Mouse (Mus musculus) thymus, adult 2 months (tissue): ENCODE measurements around the gene Khsrp. TPM values are rescaled to one million over a fixed set of nuclear protein-coding genes. Genes with fewer than 3 reads are reported as not detected.
A peak's percentile ranks its signal among the peaks of the same experiment; 100 is the strongest.

Experiments
- DNase-seq: peaks from one replicate; pipeline ENCODE4 v3.0.0; 2021
- H3K27ac ChIP-seq: fragments of 200-500 bp; 2 replicates; pipeline ENCODE4 v1.5.1; 2012; ENCODE audit warnings: low read length, control low read depth; ENCODE audit not compliant: control insufficient read depth, insufficient read depth
- H3K27me3 ChIP-seq: fragments of 200-500 bp; 2 replicates; pipeline ENCODE4 v1.6.1; 2012; ENCODE audit warnings: mild to moderate bottlenecking, low read length, moderate library complexity, mixed read lengths; ENCODE audit not compliant: control insufficient read depth, insufficient read depth
- H3K36me3 ChIP-seq: fragments of 200-500 bp; 2 replicates; pipeline ENCODE4 v1.6.1; 2012; ENCODE audit warnings: mild to moderate bottlenecking, low read length, moderate library complexity; ENCODE audit not compliant: control insufficient read depth, insufficient read depth
- H3K4me1 ChIP-seq: fragments of 200-500 bp; replicated peaks from 2 replicates; pipeline ENCODE4 v1.6.1; 2012; ENCODE audit warnings: low read length; ENCODE audit not compliant: control insufficient read depth, insufficient read depth
- H3K4me3 ChIP-seq: fragments of 200-500 bp; 2 replicates; pipeline ENCODE4 v1.5.1; 2012; ENCODE audit warnings: mild to moderate bottlenecking, low read length, control low read depth, moderate library complexity; ENCODE audit not compliant: control insufficient read depth, insufficient read depth
- CTCF ChIP-seq: fragments of 200-500 bp; IDR thresholded peaks from 2 replicates; pipeline ENCODE4 v1.5.1; 2012; ENCODE audit warnings: mild to moderate bottlenecking, control low read depth, low read length, moderate library complexity, borderline replicate concordance; ENCODE audit not compliant: control insufficient read depth, poor library complexity, insufficient read depth; ENCODE audit errors: extremely low read depth
- POLR2A ChIP-seq: fragments of 200-500 bp; IDR thresholded peaks from 2 replicates; pipeline ENCODE4 v1.6.1; 2012; ENCODE audit warnings: mild to moderate bottlenecking, low read length, control low read depth, moderate library complexity; ENCODE audit not compliant: control insufficient read depth, poor library complexity, insufficient read depth; ENCODE audit errors: extremely low read depth
- whole genome bisulfite sequencing: fragments of 180-500 bp; shearing (Covaris S2); methylation state at CpG from one replicate; pipeline ENCODE4 v1.1.7; 2018; 5-methylcytosine and 5-hydroxymethylcytosine counted together
- polyA plus RNA-seq: library from polyadenylated mRNA; depleted of rRNA; stranded (reverse); fragments of >200 nt; gene quantifications from 2 replicates; pipeline ENCODE4 v1.2.3, GENCODE M21; 2012

Khsrp gene
- polyA plus RNA-seq, 1 experiment, result 229 TPM

- Histone ChIP-seq H3K27me3 (no peaks in the 10 kb centered on the region), H3K27ac (no peak overlapping the region), H3K4me1 (peaks cover 5% of the 10 kb centered on the region), H3K36me3 (peaks cover 9% of the 10 kb centered on the region; the same call in 1 of the 2 replicates), H3K4me3 (peak overlapping the region; percentile 81)
- DNase-seq, result peak; percentile 31
- TF ChIP-seq POLR2A (no peak), CTCF (no peak)
- under 1% methylated on average over 25 of the region's 25 CpGs for WGBS
Observed at GRCm38 (mm10) chr17:56989467-56990114, 41.7 kb downstream of the Khsrp start.

- Histone ChIP-seq H3K4me3 (no peak overlapping the region), H3K4me1 (peaks cover 5% of the 10 kb centered on the region), H3K27me3 (no peaks in the 10 kb centered on the region), H3K36me3 (peaks cover 6% of the 10 kb centered on the region; the same call in 1 of the 2 replicates), H3K27ac (no peak overlapping the region)
- 77% methylated on average over 7 of the region's 7 CpGs for WGBS
- DNase-seq, result no peak
- TF ChIP-seq CTCF (no peak), POLR2A (no peak)
Observed at GRCm38 (mm10) chr17:56988921-56989430, 42.3 kb downstream of the Khsrp start.

GRCm38 (mm10) chr17:56988441-56988840 is 42.9 kb downstream of the Khsrp start:
- Histone ChIP-seq H3K36me3 (peaks cover under 1% of the 10 kb centered on the region; the same call in 1 of the 2 replicates), H3K4me1 (peaks cover 5% of the 10 kb centered on the region), H3K27me3 (no peaks in the 10 kb centered on the region), H3K4me3 (no peak overlapping the region), H3K27ac (no peak overlapping the region)
- 83% methylated on average over 7 of the region's 7 CpGs for WGBS
- no peak for DNase-seq
- TF ChIP-seq POLR2A, result no peak
- TF ChIP-seq CTCF, result no peak

DNA sequence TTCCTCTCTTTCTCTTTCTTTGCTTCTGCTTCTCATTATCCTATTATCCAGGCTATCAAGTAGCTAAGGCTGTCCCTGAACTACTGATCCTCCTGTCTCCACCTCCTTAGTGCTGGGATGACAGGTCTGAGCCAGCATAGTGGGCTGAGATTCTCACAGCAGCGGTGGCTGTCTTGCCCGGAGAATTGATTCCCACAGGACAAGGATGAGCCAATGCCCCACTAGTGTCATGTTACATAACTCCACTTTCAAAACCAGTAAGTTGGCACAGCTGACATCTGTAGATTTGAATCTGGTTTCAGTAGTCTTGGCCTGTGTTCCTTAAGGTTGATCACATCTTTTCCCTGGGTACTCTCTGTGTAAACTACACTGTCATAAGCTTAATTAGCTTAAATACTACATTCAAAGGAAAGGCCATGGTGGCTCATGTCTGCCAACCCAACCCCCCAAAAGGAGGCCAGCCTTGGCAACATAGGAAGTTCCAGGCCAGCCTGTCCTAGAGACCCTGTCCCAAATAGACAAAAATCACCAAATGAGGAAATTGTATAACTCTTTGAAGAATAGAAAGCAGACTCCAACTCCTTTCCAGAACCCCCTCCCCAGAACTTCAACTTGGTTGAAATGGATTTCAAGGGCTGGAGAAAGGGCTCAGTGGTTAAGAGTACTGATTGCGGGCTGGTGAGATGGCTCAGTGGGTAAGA is 45.1 kb downstream of the Khsrp start:
- H3K27ac ChIP-seq, result no peak overlapping the region
- H3K36me3 ChIP-seq, result no peaks in the 10 kb centered on the region
- DNase-seq, result no peak
- no peaks in the 10 kb centered on the region for H3K27me3 ChIP-seq
- H3K4me1 ChIP-seq, result peaks cover 5% of the 10 kb centered on the region
- TF ChIP-seq CTCF, result no peak
- TF ChIP-seq POLR2A, result no peak
- H3K4me3 ChIP-seq, result no peak overlapping the region
- WGBS, result 94% methylated on average over 3 of the region's 3 CpGs

DNA sequence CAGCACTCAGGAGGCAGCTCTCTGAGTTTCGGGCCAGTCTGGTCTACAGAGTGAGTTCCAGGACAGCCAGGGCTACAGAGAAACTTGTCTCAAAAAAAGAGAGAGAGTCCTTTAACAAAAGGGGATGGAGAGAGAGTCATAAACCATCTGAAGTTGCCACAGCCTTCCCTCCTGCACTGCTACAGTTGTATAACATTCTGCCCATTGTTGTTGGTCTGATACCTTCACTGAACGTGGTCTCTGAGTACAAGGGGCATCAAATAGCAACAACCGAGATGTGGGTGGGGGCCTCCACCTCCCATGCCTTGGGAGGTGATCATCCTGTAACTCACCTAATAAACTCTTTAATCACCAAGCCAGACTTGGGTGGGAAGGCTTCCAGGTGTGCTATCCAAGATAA is 45.7 kb downstream of the Khsrp start:
- WGBS, result 94% methylated on average over 3 of the region's 3 CpGs
- no peak for DNase-seq

DNA sequence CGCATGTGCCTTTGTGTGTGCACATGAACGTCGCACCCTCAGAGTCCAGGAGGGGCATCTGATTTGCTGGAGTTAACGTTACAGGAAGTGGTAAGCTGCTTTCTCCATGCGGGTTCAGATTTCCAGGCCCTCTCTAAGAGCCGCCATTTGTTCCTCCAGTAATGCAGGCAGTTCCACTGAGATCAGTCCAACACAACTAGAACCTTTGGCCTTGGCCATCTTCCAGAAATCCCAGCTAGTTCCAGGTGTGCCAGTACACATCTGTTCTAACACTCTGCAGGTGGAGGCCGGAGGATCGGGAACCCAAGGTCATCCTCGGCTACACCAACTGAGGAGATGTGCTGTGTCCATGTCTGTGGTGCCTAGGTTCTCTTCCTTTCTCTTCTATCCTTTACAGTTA is 46.4 kb downstream of the Khsrp start:
- TF ChIP-seq POLR2A, result no peak
- no peak for TF ChIP-seq CTCF
- no peaks in the 10 kb centered on the region for H3K36me3 ChIP-seq
- no peak for DNase-seq
- no peaks in the 10 kb centered on the region for H3K4me1 ChIP-seq
- no peak overlapping the region for H3K4me3 ChIP-seq
- 75% methylated on average over 9 of the region's 9 CpGs for WGBS
- no peak overlapping the region for H3K27ac ChIP-seq
- H3K27me3 ChIP-seq, result no peaks in the 10 kb centered on the region

More for the DNA sequence above, 45.7 kb downstream of the Khsrp start:
- Histone ChIP-seq H3K4me1 (no peaks in the 10 kb centered on the region), H3K36me3 (no peaks in the 10 kb centered on the region), H3K27me3 (no peaks in the 10 kb centered on the region), H3K27ac (no peak overlapping the region), H3K4me3 (no peak overlapping the region)
- TF ChIP-seq POLR2A (no peak), CTCF (no peak)
